Mouse (Mus musculus) midbrain, postnatal 0 days (tissue): ENCODE measurements at regions not wholly inside any gene's neighbourhood (a gene's known extent, or its start where the extent isn't known, plus 50 kb on each side); places are given as distances from the start of the nearest gene placed in this dataset.

Experiments used
- ATAC-seq: fragments of 200-750 bp; cut with Nextera tagmentation; 2 replicates; pipeline ENCODE4 v1.8.0; 2017; ENCODE audit warnings: moderate number of reproducible peaks, mild to moderate bottlenecking, moderate TSS enrichment, moderate library complexity; ENCODE audit not compliant: low FRiP score
- DNase-seq: peaks from one replicate; pipeline ENCODE4 v3.0.0-alpha.2; 2015; ENCODE audit warnings: low spot score
- H3K27ac ChIP-seq: fragments of 300-500 bp; sonication (generic); 2 replicates; pipeline ENCODE4 v1.5.1; 2014; ENCODE audit warnings: low read depth, mild to moderate bottlenecking, low read length, mixed read lengths
- H3K27me3 ChIP-seq: fragments of 300-500 bp; sonication (generic); 2 replicates; pipeline ENCODE4 v1.6.1; 2014; ENCODE audit warnings: low read length, control low read depth, mixed read lengths; ENCODE audit not compliant: insufficient read depth
- H3K36me3 ChIP-seq: fragments of 300-500 bp; sonication (generic); 2 replicates; pipeline ENCODE4 v1.6.1; 2014; ENCODE audit warnings: low read length, control low read depth, mixed read lengths; ENCODE audit not compliant: insufficient read depth
- H3K4me1 ChIP-seq: fragments of 300-500 bp; sonication (generic); 2 replicates; pipeline ENCODE4 v1.6.1; 2014; ENCODE audit warnings: mild to moderate bottlenecking, control low read depth, antibody characterized with exemption, low read length, mixed read lengths; ENCODE audit not compliant: insufficient read depth
- H3K4me2 ChIP-seq: fragments of 300-500 bp; sonication (generic); 2 replicates; pipeline ENCODE4 v1.6.1; 2014; ENCODE audit warnings: low read depth, mild to moderate bottlenecking, low read length, mixed read lengths; ENCODE audit not compliant: poor library complexity, severe bottlenecking
- H3K4me3 ChIP-seq: fragments of 300-500 bp; sonication (generic); 2 replicates; pipeline ENCODE4 v1.5.1; 2014; ENCODE audit warnings: low read depth, mild to moderate bottlenecking, low read length, moderate library complexity
- H3K9ac ChIP-seq: fragments of 300-500 bp; sonication (generic); replicated peaks from 2 replicates; pipeline ENCODE4 v1.6.1; 2014; ENCODE audit warnings: mild to moderate bottlenecking, low read length, moderate library complexity, mixed read lengths; ENCODE audit not compliant: poor library complexity, severe bottlenecking
- H3K9me3 ChIP-seq: fragments of 300-500 bp; sonication (generic); 2 replicates; pipeline ENCODE4 v1.6.1; 2016; ENCODE audit warnings: low read length, control low read depth
- CTCF ChIP-seq: IDR thresholded peaks from 2 replicates; pipeline ENCODE4 v1.5.1; 2016; ENCODE audit warnings: antibody characterized with exemption, mild to moderate bottlenecking
- WGBS: fragments of 180-500 bp; shearing (Covaris S2); extraction: QIAGEN DNeasy Blood & Tissue Kit; methylation state at CpG from one replicate; pipeline ENCODE4 v1.1.7; 2014; 5-methylcytosine and 5-hydroxymethylcytosine counted together

- no peak for TF ChIP-seq CTCF
- WGBS = 49% methylated on average over 1 of the region's 1 CpGs
These were observed 232.3 kb upstream of the Gm10295 start for GRCm38 (mm10) chr7:71583443-71584055.

GRCm38 (mm10) chr7:71581746-71582145 is 230.5 kb upstream of the Gm10295 start:
- Histone ChIP-seq H3K4me1 (no peaks in the 10 kb centered on the region), H3K4me3 (no peak overlapping the region), H3K4me2 (no peak overlapping the region), H3K9me3 (no peaks in the 10 kb centered on the region), H3K9ac (no peak overlapping the region), H3K27me3 (no peaks in the 10 kb centered on the region), H3K36me3 (no peaks in the 10 kb centered on the region), H3K27ac (no peak overlapping the region)
- ATAC-seq (no peak), DNase-seq (no peak)
- 36% methylated on average over 3 of the region's 3 CpGs for WGBS
- peak; percentile 43 for TF ChIP-seq CTCF

More at GRCm38 (mm10) chr7:71583443-71584055, 232.3 kb upstream of the Gm10295 start:
- H3K36me3 ChIP-seq = no peaks in the 10 kb centered on the region
- H3K9ac ChIP-seq = no peak overlapping the region
- no peaks in the 10 kb centered on the region for H3K27me3 ChIP-seq
- H3K4me1 ChIP-seq = no peaks in the 10 kb centered on the region
- no peaks in the 10 kb centered on the region for H3K9me3 ChIP-seq
- H3K4me2 ChIP-seq = no peak overlapping the region
- ATAC-seq = no peak
- no peak for DNase-seq
- no peak overlapping the region for H3K27ac ChIP-seq
- no peak overlapping the region for H3K4me3 ChIP-seq

- no peak overlapping the region for H3K27ac ChIP-seq
- H3K9me3 ChIP-seq = no peaks in the 10 kb centered on the region
- H3K4me2 ChIP-seq = no peak overlapping the region
- DNase-seq (no peak), ATAC-seq (no peak)
- TF ChIP-seq CTCF = no peak
- no peaks in the 10 kb centered on the region for H3K27me3 ChIP-seq
- H3K4me1 ChIP-seq = no peaks in the 10 kb centered on the region
- H3K4me3 ChIP-seq = no peak overlapping the region
- WGBS = 44% methylated on average over 2 of the region's 2 CpGs
- no peaks in the 10 kb centered on the region for H3K36me3 ChIP-seq
- H3K9ac ChIP-seq = no peak overlapping the region
These were observed 209.1 kb upstream of the Gm10295 start for GRCm38 (mm10) chr7:71560296-71560936.

GRCm38 (mm10) chr7:71556473-71556872 is 205.2 kb upstream of the Gm10295 start:
- Histone ChIP-seq H3K36me3 (no peaks in the 10 kb centered on the region), H3K27ac (no peak overlapping the region), H3K4me3 (no peak overlapping the region), H3K4me1 (no peaks in the 10 kb centered on the region), H3K4me2 (no peak overlapping the region), H3K27me3 (no peaks in the 10 kb centered on the region), H3K9me3 (no peaks in the 10 kb centered on the region), H3K9ac (no peak overlapping the region)
- no peak for TF ChIP-seq CTCF
- ATAC-seq (no peak), DNase-seq (no peak)
- 90% methylated on average over 5 of the region's 5 CpGs for WGBS

- no peak for TF ChIP-seq CTCF
- Histone ChIP-seq H3K27ac (no peak overlapping the region), H3K4me3 (no peak overlapping the region), H3K4me2 (no peak overlapping the region), H3K4me1 (no peaks in the 10 kb centered on the region), H3K36me3 (no peaks in the 10 kb centered on the region), H3K9ac (no peak overlapping the region), H3K9me3 (no peaks in the 10 kb centered on the region), H3K27me3 (no peaks in the 10 kb centered on the region)
- peak; percentile 36 for DNase-seq
- WGBS = 77% methylated on average over 3 of the region's 3 CpGs
- no peak for ATAC-seq
These were observed 204.2 kb upstream of the Gm10295 start for GRCm38 (mm10) chr7:71555476-71555875.

GRCm38 (mm10) chr7:71546606-71547213 is 195.4 kb upstream of the Gm10295 start:
- H3K4me1 ChIP-seq = no peaks in the 10 kb centered on the region
- no peak overlapping the region for H3K27ac ChIP-seq
- no peaks in the 10 kb centered on the region for H3K36me3 ChIP-seq
- ATAC-seq (no peak), DNase-seq (no peak)
- no peak overlapping the region for H3K4me3 ChIP-seq
- no peak overlapping the region for H3K4me2 ChIP-seq
- TF ChIP-seq CTCF = no peak
- H3K9me3 ChIP-seq = no peaks in the 10 kb centered on the region
- H3K9ac ChIP-seq = no peak overlapping the region
- no peaks in the 10 kb centered on the region for H3K27me3 ChIP-seq
- WGBS = 87% methylated on average over 6 of the region's 6 CpGs
